8 mouse cellular contexts compared by ENCODE assay signal in the genomic region with DNA sequence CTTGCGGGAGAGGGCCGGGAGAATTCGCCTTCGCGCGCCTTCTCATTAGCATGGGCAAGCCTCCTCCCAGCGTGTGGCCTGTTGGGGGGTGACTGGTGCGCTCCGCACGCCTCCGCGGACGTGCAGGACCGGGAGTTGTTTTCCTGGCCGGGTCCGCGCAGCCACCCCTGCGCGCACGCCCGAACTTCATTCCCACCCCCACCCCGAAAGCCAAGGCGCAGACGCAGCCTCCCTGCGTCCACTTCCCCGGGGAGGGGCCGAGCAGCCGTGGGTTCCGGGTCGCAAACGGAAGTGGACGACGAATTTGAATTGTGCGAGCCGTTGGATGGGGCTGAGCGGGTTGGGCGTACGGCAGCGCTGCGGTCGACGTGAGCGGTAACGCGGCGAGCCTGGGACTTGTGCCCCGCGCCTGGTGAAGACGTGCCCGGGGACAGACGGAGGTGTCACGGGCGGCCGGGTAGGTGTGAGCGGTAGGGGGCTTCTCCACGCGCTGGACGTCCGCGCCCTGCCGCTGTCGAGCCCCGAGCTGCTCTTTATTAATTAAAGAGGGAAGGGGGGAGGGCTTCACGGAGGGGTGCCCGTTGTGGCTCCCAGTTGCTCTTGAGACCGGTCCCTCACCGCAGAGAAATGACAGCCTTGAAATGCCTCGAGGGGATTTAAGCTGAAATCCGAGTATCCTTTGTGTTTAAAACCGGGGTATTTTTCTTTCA. TPM values are rescaled to one million over a fixed set of nuclear protein-coding genes. Genes with fewer than 3 reads are reported as not detected.
DNase-seq lines count a peak whose midpoint lies in the region; ATAC-seq lines count a peak whose summit lies in the region.

A gene (plus strand): TSS at position 74 of the 710 bp plus-strand sequence.

- H3K4me1 ChIP-seq in hindbrain, embryonic 16.5 days (ENCODE audit: control insufficient read depth, insufficient read depth, low read depth, low read length), result peaks cover 5% of the 10 kb centered on the region

- peak; percentile 98 for ATAC-seq in hindbrain, embryonic 16.5 days

- H3K79me2 ChIP-seq in macrophage (ENCODE audit: inconsistent target), result peaks cover 49% of the 10 kb centered on the region

- H3K27me3 ChIP-seq in hindbrain, embryonic 16.5 days (replicated peaks; ENCODE audit: control insufficient read depth, insufficient read depth, low read length), result no peaks in the 10 kb centered on the region

- under 1% methylated on average over 62 of the region's 70 CpGs for WGBS in hindbrain, embryonic 16.5 days
- WGBS in macrophage (ENCODE audit: missing documents), result under 1% methylated on average over 69 of the region's 70 CpGs

- peak within 1 kb of the TSS; percentile 91 for H3K27ac ChIP-seq in hindbrain, embryonic 16.5 days (ENCODE audit: low read depth, low read length)
- H3K27ac ChIP-seq in macrophage, result peak within 1 kb of the TSS; percentile 75

- peak within 1 kb of the TSS; percentile 75 for H3K4me2 ChIP-seq in hindbrain, embryonic 16.5 days (ENCODE audit: low read length)

- peaks cover 1% of the 10 kb centered on the region; the same call in 1 of the 2 replicates for H3K36me3 ChIP-seq in hindbrain, embryonic 16.5 days (ENCODE audit: control insufficient read depth, insufficient read depth, low read length)
- 0 out of 2 replicates have a peak, but pooled peaks cover under 1% of the 10 kb centered on the region for H3K36me3 ChIP-seq in macrophage (ENCODE audit: inconsistent target)

- H3K4me3 ChIP-seq in hindbrain, embryonic 16.5 days (ENCODE audit: low read length), result peak within 1 kb of the TSS; percentile 81
- H3K4me3 ChIP-seq in macrophage (ENCODE audit: inconsistent target), result peak within 1 kb of the TSS; percentile 96

- peak; percentile 86 for DNase-seq in WW6 (ENCODE audit: low read depth, low spot score)
- peak; percentile 76 to 86 for DNase-seq in cerebellum, postnatal 4 days (ENCODE audit: low spot score in 2 of 2)
- DNase-seq in gastrocnemius, adult 18-20 months (ENCODE audit: low spot score), result peak; percentile 86
- peak; percentile 83 to 85 for DNase-seq in left cerebral cortex, adult 18-20 months (ENCODE audit: low spot score in 2 of 2)
- peak; percentile 89 for DNase-seq in right cerebral cortex, adult 18-20 months
- peak; percentile 45 for DNase-seq in urinary bladder, postnatal 10 days (ENCODE audit: low spot score)

- H3K9ac ChIP-seq in hindbrain, embryonic 16.5 days (ENCODE audit: low read depth, low read length), result peak within 1 kb of the TSS; percentile 87

- H3K9me3 ChIP-seq in hindbrain, embryonic 16.5 days (ENCODE audit: control insufficient read depth, low read length), result no peaks in the 10 kb centered on the region

RNA-seq across cellular contexts. Expression of the gene that starts here (rescaled TPM):
- total RNA-seq in gastrocnemius, adult 18-20 months (2021), result 1 to 10 TPM; 1.1 to 1.3 TPM
- polyA plus RNA-seq in hindbrain, embryonic 16.5 days (2015; fragmentation: Nextera tagmentation; extraction: Ambion mirVana), result 12.6 and 13.2 TPM in 2 replicates
- total RNA-seq in left cerebral cortex, adult 18-20 months (2021), result 1 to 10 TPM; 7.4 to 8.7 TPM
- 10 to 100 TPM; 16.1 to 62.2 (median 33.4) TPM for total RNA-seq in macrophage (2018; cell fraction: chromatin; rRNA removed)
- 1 to 10 TPM; 3.0 to 6.2 (median 4.2) TPM for total RNA-seq in macrophage (2018; cell fraction: cytosol; rRNA removed)
- total RNA-seq in macrophage (2018; cell fraction: nucleus; rRNA removed), result 10 to 100 TPM in 24 of 26 experiments, 1 to 10 TPM in 2; 7.3 to 35.5 (median 20.8) TPM
- polyA plus RNA-seq in macrophage (2018), result 3.0 to 4.1 TPM (median 3.9 TPM) in 3 replicates

Comparison
In these comparisons a context has a peak if more than half of its experiments do, and no peak if none do; other contexts are left out.
1. Peak in every context shown above with its lines: DNase-seq, ATAC-seq, H3K4me3 ChIP-seq and H3K27ac ChIP-seq.